Mouse (Mus musculus) cortical plate, adult 2 months (tissue): ENCODE measurements around the gene Olfr1443. TPM values are rescaled to one million over a fixed set of nuclear protein-coding genes. Genes with fewer than 3 reads are reported as not detected.
"Not testable (repeated sequence)": the region's sequence is repeated elsewhere in the genome, so short reads cannot be mapped to it uniquely, and the experiment has no call there.

Source experiments
- H3K27ac ChIP-seq: fragments of 200-500 bp; 2 replicates; pipeline ENCODE4 v1.5.1; 2012; ENCODE audit warnings: low read length, control low read depth, inconsistent platforms; ENCODE audit not compliant: insufficient read depth
- H3K4me1 ChIP-seq: fragments of 200-500 bp; 2 replicates; pipeline ENCODE4 v1.6.1; 2011; ENCODE audit warnings: low read length; ENCODE audit not compliant: control insufficient read depth, insufficient read depth
- H3K4me3 ChIP-seq: fragments of 200-500 bp; 2 replicates; pipeline ENCODE4 v1.5.1; 2011; ENCODE audit warnings: mild to moderate bottlenecking, low read length, control low read depth; ENCODE audit not compliant: insufficient read depth
- CTCF ChIP-seq: fragments of 200-500 bp; IDR thresholded peaks from 2 replicates; pipeline ENCODE4 v1.5.1; 2011; ENCODE audit warnings: mild to moderate bottlenecking, control low read depth, low read length; ENCODE audit not compliant: insufficient read depth; ENCODE audit errors: extremely low read depth
- POLR2A ChIP-seq: fragments of 200-500 bp; IDR thresholded peaks from 2 replicates; pipeline ENCODE4 v1.6.1; 2011; ENCODE audit warnings: mild to moderate bottlenecking, low read length, control low read depth; ENCODE audit not compliant: insufficient read depth; ENCODE audit errors: extremely low read depth
- polyA plus RNA-seq: library from polyadenylated mRNA; depleted of rRNA; stranded (reverse); fragments of >200 nt; gene quantifications from 2 replicates; pipeline ENCODE4 v1.2.3, GENCODE M21; 2012

The Olfr1443 gene
- polyA plus RNA-seq, 1 experiment = not detected

- no peaks in the 10 kb centered on the region for H3K4me1 ChIP-seq
- TF ChIP-seq CTCF (no peak), POLR2A (no peak)
- no peak overlapping the region for H3K4me3 ChIP-seq
- no peak overlapping the region for H3K27ac ChIP-seq
These were observed 6.7 kb downstream of the Olfr1443 start for GRCm38 (mm10) chr19:12684638-12685037.

- no peaks in the 10 kb centered on the region for H3K4me1 ChIP-seq
- no peak overlapping the region for H3K27ac ChIP-seq
- H3K4me3 ChIP-seq = no peak overlapping the region
- no peak for TF ChIP-seq CTCF
- TF ChIP-seq POLR2A = no peak
These were observed 7.3 kb downstream of the Olfr1443 start for GRCm38 (mm10) chr19:12685231-12685630.

- TF ChIP-seq POLR2A = no peak
- no peak for TF ChIP-seq CTCF
- no peak within 1 kb of the TSS for H3K27ac ChIP-seq
These were observed 17.7 kb downstream of the Olfr1443 start, which contains the start of gene Keg1 for GRCm38 (mm10) chr19:12695590-12695989. TSS of gene Keg1 (plus strand) at chr19:12695786.

GRCm38 (mm10) chr19:12696221-12696620 is 18.3 kb downstream of the Olfr1443 start:
- H3K4me1 ChIP-seq = no peaks in the 10 kb centered on the region
- no peak overlapping the region for H3K4me3 ChIP-seq
- TF ChIP-seq POLR2A (no peak), CTCF (no peak)
- H3K27ac ChIP-seq = no peak overlapping the region

More at GRCm38 (mm10) chr19:12695590-12695989, 17.7 kb downstream of the Olfr1443 start, which contains the start of gene Keg1:
- H3K4me1 ChIP-seq = no peaks in the 10 kb centered on the region
- no peak within 1 kb of the TSS for H3K4me3 ChIP-seq

DNA sequence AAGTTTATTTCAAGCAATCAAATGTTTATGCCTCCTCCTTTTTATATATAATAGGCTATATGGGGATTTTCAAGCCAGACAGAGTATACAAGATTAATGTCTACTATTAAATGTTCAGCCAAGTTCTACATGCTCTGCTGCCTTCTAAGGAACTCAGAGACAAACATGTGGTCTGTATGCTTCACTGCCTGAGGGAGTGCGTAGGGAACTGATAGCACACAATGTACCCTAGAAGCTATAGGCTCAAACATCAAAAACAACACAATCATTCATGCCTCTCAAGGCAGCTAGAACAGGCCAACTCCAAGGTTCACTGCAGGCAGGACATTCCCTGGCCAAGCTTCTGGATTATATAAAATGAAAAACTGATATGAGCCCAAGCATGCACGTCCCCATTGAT is 30.5 kb downstream of the Olfr1443 start:
- Histone ChIP-seq H3K4me1 (no peaks in the 10 kb centered on the region), H3K4me3 (no peak overlapping the region), H3K27ac (no peak overlapping the region)
- TF ChIP-seq CTCF = no peak
- TF ChIP-seq POLR2A = no peak

DNA sequence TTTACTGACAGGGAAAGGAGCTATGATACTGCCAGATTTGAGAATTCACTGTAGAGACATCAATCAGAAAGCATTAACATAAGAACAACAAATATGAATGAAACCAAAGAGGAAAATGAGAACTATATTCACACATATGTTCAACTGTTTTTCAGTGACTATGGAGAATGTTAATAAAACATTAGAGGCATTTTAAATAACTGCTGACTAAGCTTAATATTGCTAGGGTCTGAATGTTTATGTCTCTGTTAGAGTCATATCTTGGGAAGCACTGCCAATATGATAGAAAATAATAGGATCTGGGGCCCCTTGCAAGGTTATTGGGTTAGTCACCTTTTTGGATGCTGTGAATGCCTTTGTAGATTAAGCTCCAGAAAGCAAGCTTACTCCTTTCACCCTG is 31.1 kb downstream of the Olfr1443 start:
- TF ChIP-seq POLR2A (no peak), CTCF (no peak)
- H3K4me1 ChIP-seq = no peaks in the 10 kb centered on the region
- no peak overlapping the region for H3K27ac ChIP-seq
- H3K4me3 ChIP-seq = no peak overlapping the region

GRCm38 (mm10) chr19:12719189-12719588 is 41.3 kb downstream of the Olfr1443 start:
- TF ChIP-seq POLR2A (no peak), CTCF (no peak)
- H3K4me1 ChIP-seq = no peaks in the 10 kb centered on the region
- no peak overlapping the region for H3K27ac ChIP-seq
- H3K4me3 ChIP-seq = no peak overlapping the region

DNA sequence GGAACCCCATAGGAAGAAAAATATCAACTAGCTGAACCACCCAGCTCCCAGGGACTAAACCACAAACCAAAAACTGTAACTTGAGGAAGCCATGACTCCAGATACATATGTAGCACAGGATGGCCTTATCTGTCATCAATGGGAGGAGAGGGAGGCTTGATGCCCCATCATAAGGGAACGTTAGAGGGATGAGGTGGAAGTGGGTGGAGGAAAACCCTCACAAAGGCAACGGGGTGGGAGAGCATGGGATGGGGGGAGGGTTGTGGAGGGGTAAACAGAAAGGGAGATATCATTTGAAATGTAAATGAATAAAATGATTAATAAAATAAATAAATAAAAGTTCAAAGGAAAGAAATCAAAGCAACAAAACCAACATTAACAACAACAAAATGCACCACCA is 42.6 kb downstream of the Olfr1443 start:
- no peak overlapping the region for H3K27ac ChIP-seq
- no peak overlapping the region for H3K4me3 ChIP-seq
- no peak for TF ChIP-seq CTCF
- H3K4me1 ChIP-seq = no peaks in the 10 kb centered on the region

DNA sequence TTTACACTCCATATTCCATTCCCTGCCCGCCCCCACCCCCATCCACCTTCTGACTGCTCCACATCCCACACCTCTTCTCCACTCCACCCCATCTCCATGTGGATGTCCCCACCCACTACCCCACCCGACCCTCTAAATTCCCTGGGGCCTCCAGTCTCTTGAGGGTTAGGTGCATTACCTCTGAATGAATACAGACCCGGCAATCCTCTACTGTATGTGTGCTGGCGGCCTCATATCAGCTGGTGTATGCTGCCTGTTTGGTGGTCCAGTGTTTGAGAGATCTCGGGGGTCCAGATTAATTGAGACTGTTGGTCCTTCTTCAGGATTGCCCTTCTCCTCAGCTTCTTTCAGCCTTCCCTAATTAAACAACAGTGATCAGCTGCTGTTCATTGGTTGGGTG is 43.0 kb downstream of the Olfr1443 start:
- H3K4me3 ChIP-seq, H3K27ac ChIP-seq, H3K4me1 ChIP-seq: not testable (repeated sequence)

- H3K4me3 ChIP-seq, H3K27ac ChIP-seq, H3K4me1 ChIP-seq: not testable (repeated sequence)
These were observed 43.7 kb downstream of the Olfr1443 start for GRCm38 (mm10) chr19:12721596-12721995.

DNA sequence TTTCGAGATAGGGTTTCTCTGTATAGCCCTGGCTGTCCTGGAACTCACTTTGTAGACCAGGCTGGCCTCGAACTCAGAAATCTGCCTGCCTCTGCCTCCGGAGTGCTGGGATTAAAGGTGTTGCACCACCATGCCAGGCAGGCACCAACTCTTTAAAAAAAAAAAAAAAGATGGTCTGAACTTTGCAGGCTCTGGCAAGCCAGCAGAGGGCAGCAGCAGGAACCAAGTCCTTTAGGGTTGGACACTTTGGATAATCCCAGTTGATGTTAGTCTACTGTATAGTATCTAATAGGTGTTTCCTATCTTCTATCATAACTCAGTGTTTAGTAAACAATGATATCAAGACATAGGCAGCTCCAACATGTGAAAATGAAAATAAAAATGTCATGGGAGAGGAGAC is 44.4 kb downstream of the Olfr1443 start:
- Histone ChIP-seq H3K4me1 (no peaks in the 10 kb centered on the region), H3K27ac (no peak overlapping the region), H3K4me3 (no peak overlapping the region)
- TF ChIP-seq CTCF = peak; percentile 20; the same call in 1 of the 2 replicates
- TF ChIP-seq POLR2A = no peak

DNA sequence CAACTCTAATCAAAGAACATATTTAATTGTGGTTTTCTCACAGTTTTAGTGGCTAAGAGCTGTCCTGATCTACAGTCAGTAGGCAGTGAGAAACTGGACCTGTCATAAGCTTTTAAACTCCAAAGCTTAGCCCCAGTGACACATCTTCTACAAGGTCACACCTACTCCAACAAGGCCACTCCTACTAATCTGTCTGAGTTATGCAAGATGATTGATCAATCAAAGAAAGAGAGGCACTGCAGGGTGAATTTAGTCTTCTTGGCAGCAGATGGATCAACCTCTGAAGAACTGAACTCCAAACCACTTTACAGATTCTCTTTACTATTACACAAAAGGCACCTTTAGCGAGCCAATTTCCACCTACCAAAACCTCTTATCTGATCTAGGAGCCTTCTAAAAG is 47.9 kb downstream of the Olfr1443 start:
- H3K4me3 ChIP-seq = no peak overlapping the region
- H3K27ac ChIP-seq = no peak overlapping the region
- TF ChIP-seq POLR2A = no peak
- H3K4me1 ChIP-seq = no peaks in the 10 kb centered on the region
